Mouse (Mus musculus) lung, adult 2 months (tissue): ENCODE data around the gene Mapk9. TPM values are rescaled to one million over a fixed set of nuclear protein-coding genes. Genes with fewer than 3 reads are reported as not detected.

Source experiments
- DNase-seq: peaks from one replicate; pipeline ENCODE4 v3.0.0; 2022
- H3K4me1 ChIP-seq: fragments of 200-500 bp; 2 replicates; pipeline ENCODE4 v1.6.1; 2011; ENCODE audit warnings: low read length; ENCODE audit not compliant: control insufficient read depth, insufficient read depth
- H3K4me3 ChIP-seq: fragments of 200-500 bp; replicated peaks from 2 replicates; pipeline ENCODE3; 2011; ENCODE audit warnings: low read depth, mild to moderate bottlenecking, control low read depth, low read length; ENCODE audit errors: extremely low read depth
- CTCF ChIP-seq: fragments of 200-500 bp; IDR thresholded peaks from 2 replicates; pipeline ENCODE4 v1.5.1; 2011; ENCODE audit warnings: mild to moderate bottlenecking, low read length, control low read depth; ENCODE audit not compliant: insufficient read depth
- POLR2A ChIP-seq: fragments of 200-500 bp; IDR thresholded peaks from 2 replicates; pipeline ENCODE4 v1.6.1; 2011; ENCODE audit warnings: low read depth, mild to moderate bottlenecking, control low read depth, low read length, borderline replicate concordance; ENCODE audit errors: extremely low read depth
- WGBS: fragments of 180-500 bp; shearing (Covaris S2); methylation state at CpG from one replicate; pipeline ENCODE4 v1.1.7; 2018; 5-methylcytosine and 5-hydroxymethylcytosine counted together
- polyA plus RNA-seq: library from polyadenylated mRNA; depleted of rRNA; stranded (reverse); fragments of >200 nt; gene quantifications from 2 replicates; pipeline ENCODE4 v1.2.3, GENCODE M21; 2012

Mapk9 gene
- polyA plus RNA-seq, 1 experiment, result 22.9 TPM

DNA sequence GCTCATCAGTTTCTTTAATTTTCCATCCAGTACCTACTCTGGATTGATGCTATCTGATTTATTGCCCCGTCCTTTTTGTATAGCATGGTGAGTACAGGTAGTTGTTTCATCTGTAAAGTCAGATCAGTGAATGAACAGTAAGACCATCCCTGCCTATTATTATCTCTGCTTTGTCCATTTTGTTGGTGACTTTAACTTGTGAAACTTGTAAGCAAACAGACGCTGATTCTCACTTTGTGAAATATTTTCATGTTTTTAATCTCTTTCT is 1.2 kb downstream of the Mapk9 start:
- no peak for TF ChIP-seq POLR2A
- TF ChIP-seq CTCF, result no peak
- Histone ChIP-seq H3K4me1 (peaks cover 16% of the 10 kb centered on the region), H3K4me3 (no peak overlapping the region)
- 45% methylated on average over 2 of the region's 2 CpGs for WGBS
- DNase-seq, result no peak

DNA sequence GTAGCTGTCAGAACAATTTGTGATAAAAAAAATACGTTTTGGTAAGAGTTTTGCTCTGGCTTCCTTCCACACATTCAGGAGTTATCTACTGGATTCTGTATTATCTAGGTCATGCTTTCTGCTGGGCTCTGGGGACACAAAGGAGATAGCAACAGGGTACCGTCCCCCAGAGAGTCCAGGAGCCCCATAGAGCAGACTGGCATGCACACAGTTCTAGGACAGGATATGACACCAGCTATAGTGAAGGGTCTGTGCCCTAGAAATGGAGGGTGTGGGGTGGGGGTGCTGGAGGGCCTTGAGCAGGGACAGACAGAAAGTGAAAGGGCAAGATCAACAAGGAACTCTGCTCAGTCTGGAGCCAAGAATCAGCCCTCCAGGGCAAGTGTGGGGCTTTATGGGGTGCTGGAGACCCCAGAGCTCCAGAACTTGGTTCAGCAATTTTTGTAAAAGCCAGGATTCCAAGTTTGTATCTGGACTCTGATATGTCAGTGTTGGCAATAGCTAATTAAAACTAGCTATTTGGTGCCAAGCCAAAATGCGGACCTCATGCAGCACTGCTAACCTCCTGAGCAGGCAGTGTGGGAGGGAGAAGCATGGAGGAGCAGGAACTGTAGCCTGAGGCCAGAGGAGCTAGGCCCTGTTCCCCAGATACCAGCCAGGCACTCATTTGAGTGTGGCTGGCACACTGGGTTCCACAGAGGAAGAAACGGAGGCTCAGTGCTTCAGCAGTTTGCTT is 1.7 kb downstream of the Mapk9 start:
- no peak for TF ChIP-seq POLR2A
- no peak for TF ChIP-seq CTCF
- H3K4me1 ChIP-seq, result peaks cover 16% of the 10 kb centered on the region
- no peak for DNase-seq
- WGBS, result 45% methylated on average over 4 of the region's 4 CpGs
- no peak overlapping the region for H3K4me3 ChIP-seq

DNA sequence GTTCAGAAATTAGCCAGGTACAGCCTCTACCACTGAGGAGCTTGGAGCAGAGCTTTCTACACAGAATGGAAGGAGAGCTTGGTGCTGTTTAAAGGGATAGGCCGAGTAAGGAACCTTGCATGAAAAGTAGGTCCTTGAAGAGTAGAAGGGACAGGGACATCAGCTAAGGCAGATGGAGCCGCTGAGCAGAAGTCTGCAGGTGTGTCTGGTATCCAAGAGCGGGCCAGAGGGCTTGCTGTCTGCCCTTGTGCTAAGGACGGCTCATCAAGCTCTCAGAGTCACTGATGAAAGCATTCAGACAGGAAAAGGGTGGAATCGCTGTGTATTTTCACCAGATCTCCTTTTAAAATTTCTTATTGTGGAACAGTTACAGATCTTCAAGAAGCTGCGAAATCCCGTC is 3.8 kb downstream of the Mapk9 start:
- no peak overlapping the region for H3K4me3 ChIP-seq
- TF ChIP-seq CTCF, result no peak
- no peak for TF ChIP-seq POLR2A
- H3K4me1 ChIP-seq, result peaks cover 16% of the 10 kb centered on the region
- WGBS, result 73% methylated on average over 7 of the region's 7 CpGs
- no peak for DNase-seq

- no peak for DNase-seq
- no peak for TF ChIP-seq CTCF
- TF ChIP-seq POLR2A, result no peak
- peaks cover 2% of the 10 kb centered on the region; the same call in 1 of the 2 replicates for H3K4me1 ChIP-seq
- WGBS, result 49% methylated on average over 5 of the region's 5 CpGs
- H3K4me3 ChIP-seq, result no peak overlapping the region
Measured at GRCm38 (mm10) chr11:49855144-49855543, 8.6 kb downstream of the Mapk9 start.

- Histone ChIP-seq H3K4me3 (no peak overlapping the region), H3K4me1 (no peaks in the 10 kb centered on the region; the same call in 1 of the 2 replicates)
- 82% methylated on average over 4 of the region's 4 CpGs for WGBS
- DNase-seq, result no peak
- TF ChIP-seq POLR2A (no peak), CTCF (no peak)
Measured at GRCm38 (mm10) chr11:49861139-49861538, 14.6 kb downstream of the Mapk9 start.

GRCm38 (mm10) chr11:49863926-49864325 is 17.4 kb downstream of the Mapk9 start:
- Histone ChIP-seq H3K4me1 (no peaks in the 10 kb centered on the region; the same call in 1 of the 2 replicates), H3K4me3 (no peak overlapping the region)
- DNase-seq, result no peak
- no peak for TF ChIP-seq CTCF
- TF ChIP-seq POLR2A, result no peak

- WGBS, result 89% methylated on average over 5 of the region's 5 CpGs
- Histone ChIP-seq H3K4me3 (no peak overlapping the region), H3K4me1 (no peaks in the 10 kb centered on the region)
- DNase-seq, result no peak
- TF ChIP-seq CTCF (no peak), POLR2A (no peak)
Measured at GRCm38 (mm10) chr11:49867320-49867719, 20.8 kb downstream of the Mapk9 start.

DNA sequence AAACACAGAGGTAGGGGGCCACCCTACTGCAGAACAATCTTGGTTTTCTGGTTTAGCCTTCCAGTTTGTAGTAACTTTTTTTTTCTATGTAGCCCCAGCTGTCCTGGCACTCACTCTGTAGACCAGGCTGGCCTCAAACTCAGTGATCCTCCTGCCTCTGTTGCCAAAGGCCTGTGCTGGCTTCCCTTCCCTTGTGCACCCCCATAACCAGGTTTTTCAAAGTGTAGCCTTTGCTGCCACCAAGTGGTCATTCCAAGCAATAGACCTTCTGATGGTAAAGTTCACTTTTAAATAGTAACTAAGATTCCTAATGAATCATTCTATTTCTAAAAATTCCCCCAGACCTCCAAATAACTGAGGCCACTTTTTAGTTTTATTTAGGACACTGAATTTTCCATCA is 23.2 kb downstream of the Mapk9 start:
- TF ChIP-seq CTCF (peak; percentile 65), POLR2A (no peak)
- peak; percentile 32 for DNase-seq
- H3K4me1 ChIP-seq, result no peaks in the 10 kb centered on the region
- H3K4me3 ChIP-seq, result no peak overlapping the region

GRCm38 (mm10) chr11:49871914-49872313 is 25.4 kb downstream of the Mapk9 start:
- TF ChIP-seq CTCF (peak; percentile 43; the same call in 1 of the 2 replicates), POLR2A (no peak)
- WGBS, result 54% methylated on average over 6 of the region's 6 CpGs
- DNase-seq, result peak; percentile 25
- H3K4me1 ChIP-seq, result no peaks in the 10 kb centered on the region
- H3K4me3 ChIP-seq, result no peak overlapping the region

DNA sequence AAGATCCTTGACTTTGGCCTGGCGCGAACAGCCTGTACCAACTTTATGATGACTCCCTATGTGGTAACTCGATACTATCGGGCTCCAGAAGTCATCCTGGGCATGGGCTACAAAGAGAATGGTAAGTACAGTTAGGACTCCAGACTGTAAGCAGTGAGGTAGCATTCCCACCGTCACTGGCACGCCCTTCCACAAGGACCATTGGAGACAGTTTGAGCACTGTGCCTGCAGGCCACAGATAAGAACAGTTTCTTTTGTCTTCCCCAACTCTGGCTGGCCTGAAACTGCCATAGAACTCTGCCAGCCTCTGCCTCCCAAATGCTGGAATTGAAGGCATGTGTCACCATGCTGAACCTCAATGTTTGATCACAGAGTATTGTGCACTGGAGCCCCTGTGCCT is 26.2 kb downstream of the Mapk9 start:
- TF ChIP-seq CTCF (no peak), POLR2A (no peak)
- Histone ChIP-seq H3K4me1 (no peaks in the 10 kb centered on the region), H3K4me3 (no peak overlapping the region)
- WGBS, result 92% methylated on average over 6 of the region's 6 CpGs
- DNase-seq, result no peak
